Mouse (Mus musculus) thymus, adult 2 months (tissue): ENCODE measurements around the gene Lipe.

Experiments used
- CTCF ChIP-seq: fragments of 200-500 bp; IDR thresholded peaks from 2 replicates; pipeline ENCODE4 v1.5.1; 2012; ENCODE audit warnings: mild to moderate bottlenecking, control low read depth, low read length, moderate library complexity, borderline replicate concordance; ENCODE audit not compliant: control insufficient read depth, poor library complexity, insufficient read depth; ENCODE audit errors: extremely low read depth
- POLR2A ChIP-seq: fragments of 200-500 bp; IDR thresholded peaks from 2 replicates; pipeline ENCODE4 v1.6.1; 2012; ENCODE audit warnings: mild to moderate bottlenecking, low read length, control low read depth, moderate library complexity; ENCODE audit not compliant: control insufficient read depth, poor library complexity, insufficient read depth; ENCODE audit errors: extremely low read depth

DNA sequence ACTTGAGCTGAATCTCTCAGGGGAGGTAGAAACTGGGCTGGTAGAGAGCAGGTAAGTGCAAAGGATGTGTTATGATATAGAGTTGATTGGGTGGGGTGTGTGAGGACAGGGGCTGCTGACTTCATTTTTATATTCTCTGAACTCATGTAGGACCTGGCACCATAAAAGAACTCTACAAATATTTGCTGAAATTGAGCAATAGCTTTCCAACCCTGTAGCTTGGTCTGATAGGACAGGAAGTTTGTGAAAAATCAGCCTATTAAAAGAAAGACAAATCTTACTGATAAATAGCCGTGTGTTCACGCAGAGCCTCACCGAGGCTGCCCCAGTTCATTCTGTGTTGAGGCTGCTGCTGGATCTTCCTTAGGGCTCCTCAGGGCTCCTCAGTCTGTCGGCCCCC is 21.4 kb upstream of the Lipe start:
- TF ChIP-seq CTCF (no peak), POLR2A (no peak)
